Mouse (Mus musculus) kidney, embryonic 16.5 days (tissue): ENCODE measurements around the gene Sipa1l2. TPM values are rescaled to one million over a fixed set of nuclear protein-coding genes. Genes with fewer than 3 reads are reported as not detected.

ENCODE experiments used
- ATAC-seq: fragments of 200-750 bp; cut with Nextera tagmentation; 2 replicates; pipeline ENCODE4 v1.8.0; 2017; ENCODE audit warnings: moderate TSS enrichment; ENCODE audit not compliant: low FRiP score, low TSS enrichment
- H3K27ac ChIP-seq: fragments of 300-500 bp; sonication (generic); 2 replicates; pipeline ENCODE4 v1.5.1; 2014; ENCODE audit warnings: low read length
- H3K27me3 ChIP-seq: fragments of 300-500 bp; sonication (generic); 2 replicates; pipeline ENCODE4 v1.6.1; 2014; ENCODE audit warnings: low read length, control low read depth, mixed read lengths; ENCODE audit not compliant: insufficient read depth
- H3K36me3 ChIP-seq: fragments of 300-500 bp; sonication (generic); 2 replicates; pipeline ENCODE4 v1.6.1; 2014; ENCODE audit warnings: low read length, control low read depth, mixed read lengths; ENCODE audit not compliant: insufficient read depth
- H3K4me1 ChIP-seq: fragments of 300-500 bp; sonication (generic); 2 replicates; pipeline ENCODE4 v1.6.1; 2014; ENCODE audit warnings: low read length, control low read depth, mixed read lengths; ENCODE audit not compliant: insufficient read depth
- H3K4me2 ChIP-seq: fragments of 300-500 bp; sonication (generic); replicated peaks from 2 replicates; pipeline ENCODE4 v1.6.1; 2014; ENCODE audit warnings: low read depth, low read length
- H3K4me3 ChIP-seq: fragments of 300-500 bp; sonication (generic); 2 replicates; pipeline ENCODE4 v1.5.1; 2014; ENCODE audit warnings: mild to moderate bottlenecking, low read length
- H3K9ac ChIP-seq: fragments of 300-500 bp; sonication (generic); replicated peaks from 2 replicates; pipeline ENCODE4 v1.6.1; 2014; ENCODE audit warnings: low read length
- H3K9me3 ChIP-seq: fragments of 300-500 bp; sonication (generic); 2 replicates; pipeline ENCODE4 v1.6.1; 2016; ENCODE audit warnings: low read length, control low read depth
- WGBS: fragments of 180-500 bp; shearing (Covaris S2); extraction: QIAGEN DNeasy Blood & Tissue Kit; methylation state at CpG from one replicate; pipeline ENCODE4 v1.1.7; 2014; 5-methylcytosine and 5-hydroxymethylcytosine counted together
- polyA plus RNA-seq: library from polyadenylated mRNA; unstranded; fragments of >200 nt; fragmentation: Nextera tagmentation; extraction: Ambion mirVana; gene quantifications from 2 replicates; pipeline ENCODE4 v1.2.1, GENCODE M21; 2015

The Sipa1l2 gene
- polyA plus RNA-seq, 1 experiment from 2014 or later = 18.1 TPM

DNA sequence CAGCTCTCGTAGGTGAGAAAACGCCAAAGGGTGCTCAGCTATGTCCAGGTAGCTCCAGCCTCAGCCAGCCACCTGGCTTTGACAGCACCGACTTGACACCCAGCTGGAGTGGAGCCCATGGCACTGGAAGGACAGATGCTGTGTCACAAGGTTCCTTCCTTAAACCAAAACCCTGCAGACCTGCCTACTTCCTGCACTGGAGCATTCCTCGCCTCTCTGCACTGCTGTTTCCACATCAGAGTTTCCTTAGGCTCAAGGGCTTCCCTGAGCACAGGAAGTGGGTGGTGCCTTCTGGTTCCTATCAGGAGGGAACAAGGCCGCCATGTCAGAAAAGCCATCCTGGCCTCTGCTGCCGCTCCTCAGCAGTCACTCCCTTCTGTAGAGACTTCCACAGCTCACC lies 51.3 kb downstream of the Sipa1l2 start:
- peaks cover 38% of the 10 kb centered on the region for H3K4me1 ChIP-seq
- ATAC-seq = 0 out of 2 replicates have a peak, but pooled peaks have one; percentile 47
- peak overlapping the region; percentile 44 for H3K27ac ChIP-seq
- no peaks in the 10 kb centered on the region for H3K36me3 ChIP-seq
- H3K27me3 ChIP-seq = no peaks in the 10 kb centered on the region
- 61% methylated on average over 6 of the region's 6 CpGs for WGBS
- H3K9me3 ChIP-seq = no peaks in the 10 kb centered on the region
- H3K9ac ChIP-seq = no peak overlapping the region
- no peak overlapping the region for H3K4me3 ChIP-seq
- no peak overlapping the region for H3K4me2 ChIP-seq

DNA sequence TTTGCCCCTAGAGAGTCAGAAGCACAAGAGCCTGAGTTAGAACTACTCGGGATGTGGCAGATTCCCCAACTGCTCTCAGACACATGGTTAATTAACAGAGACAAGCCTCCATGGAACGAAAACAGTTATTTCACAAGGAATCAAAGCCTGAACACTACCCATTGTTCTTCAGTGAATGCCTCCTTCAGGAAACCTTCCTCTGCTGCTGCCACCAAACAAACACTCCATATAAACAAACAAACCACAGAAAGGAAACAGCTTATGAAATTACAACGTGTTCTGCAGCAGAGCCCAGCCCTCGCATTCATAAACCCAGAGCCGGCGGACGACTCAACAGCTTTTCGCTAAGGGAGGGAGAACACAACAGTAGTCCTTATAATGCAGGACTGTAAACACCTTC lies 52.2 kb downstream of the Sipa1l2 start:
- no peak overlapping the region for H3K9ac ChIP-seq
- H3K27ac ChIP-seq = no peak overlapping the region
- H3K4me3 ChIP-seq = no peak overlapping the region
- no peaks in the 10 kb centered on the region for H3K36me3 ChIP-seq
- WGBS = 71% methylated on average over 8 of the region's 8 CpGs
- no peak for ATAC-seq
- no peak overlapping the region for H3K4me2 ChIP-seq
- H3K9me3 ChIP-seq = no peaks in the 10 kb centered on the region
- peaks cover 43% of the 10 kb centered on the region for H3K4me1 ChIP-seq
- H3K27me3 ChIP-seq = no peaks in the 10 kb centered on the region

DNA sequence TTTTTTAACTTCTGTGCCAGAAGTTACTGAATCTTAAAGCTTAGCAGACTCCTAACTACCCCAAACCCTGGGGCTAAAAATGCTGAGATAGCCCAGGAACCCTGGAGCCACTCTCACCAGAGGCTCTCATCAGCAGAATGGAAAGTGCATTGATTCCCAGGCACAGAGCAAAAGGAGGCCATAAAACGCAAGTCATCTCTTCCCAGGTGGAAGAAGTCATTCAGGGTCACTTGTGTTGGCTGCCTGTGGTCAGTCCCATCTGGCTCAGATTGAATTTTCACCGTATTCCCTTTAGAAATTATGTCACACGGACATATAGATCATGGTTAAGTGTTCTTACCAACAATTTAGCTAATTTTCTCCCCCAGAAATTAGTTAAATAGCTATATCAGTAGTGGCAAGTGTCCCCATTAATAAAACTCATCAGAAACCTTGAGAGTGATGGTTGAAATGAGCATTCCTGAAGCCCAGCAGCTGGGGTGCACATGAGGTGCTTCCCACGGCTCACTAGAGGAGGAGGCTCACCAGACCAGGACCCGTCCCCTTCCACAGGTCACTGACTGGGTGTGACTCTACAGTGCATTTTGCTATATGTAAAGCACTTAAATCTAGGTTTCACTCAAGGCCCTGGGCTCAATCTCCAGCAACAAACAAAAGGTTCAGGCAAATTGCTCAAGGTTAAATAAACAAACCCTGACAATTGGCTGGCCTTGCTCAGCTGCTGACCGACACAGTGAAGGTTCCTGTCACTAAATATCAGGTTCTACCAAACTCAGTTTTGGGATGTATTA lies 53.3 kb downstream of the Sipa1l2 start:
- no peaks in the 10 kb centered on the region for H3K27me3 ChIP-seq
- H3K9ac ChIP-seq = no peak overlapping the region
- H3K9me3 ChIP-seq = no peaks in the 10 kb centered on the region
- peak overlapping the region; percentile 62; the same call in 1 of the 2 replicates for H3K27ac ChIP-seq
- peaks cover 46% of the 10 kb centered on the region for H3K4me1 ChIP-seq
- no peak overlapping the region for H3K4me3 ChIP-seq
- no peak for ATAC-seq
- no peaks in the 10 kb centered on the region for H3K36me3 ChIP-seq
- WGBS = 38% methylated on average over 6 of the region's 6 CpGs
- H3K4me2 ChIP-seq = no peak overlapping the region

DNA sequence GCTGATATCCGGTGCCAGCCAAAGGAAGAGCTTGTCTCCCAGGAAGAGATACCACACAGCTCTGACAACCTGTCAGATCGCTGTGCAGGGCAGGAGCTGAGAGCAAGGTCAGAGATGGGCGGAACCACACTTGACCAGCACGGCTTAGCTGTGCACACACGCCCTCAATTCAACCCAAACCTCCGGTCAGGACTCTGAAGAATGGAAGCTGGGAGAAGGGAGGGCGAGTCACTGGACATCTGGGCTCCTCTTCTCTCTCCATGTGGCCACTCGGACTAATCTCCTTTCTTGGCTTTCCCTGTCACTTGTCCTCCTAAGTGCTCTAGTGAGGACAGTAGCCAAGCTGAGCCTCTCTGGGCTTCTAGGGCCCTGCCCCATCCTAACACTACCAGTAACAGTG lies 53.9 kb downstream of the Sipa1l2 start:
- 66% methylated on average over 8 of the region's 8 CpGs for WGBS
- no peaks in the 10 kb centered on the region for H3K27me3 ChIP-seq
- ATAC-seq = no peak
- no peak overlapping the region for H3K27ac ChIP-seq
- H3K4me3 ChIP-seq = no peak overlapping the region
- H3K36me3 ChIP-seq = no peaks in the 10 kb centered on the region
- no peaks in the 10 kb centered on the region for H3K9me3 ChIP-seq
- peaks cover 52% of the 10 kb centered on the region for H3K4me1 ChIP-seq
- H3K9ac ChIP-seq = no peak overlapping the region
- no peak overlapping the region for H3K4me2 ChIP-seq

- Histone ChIP-seq H3K4me3 (no peak overlapping the region), H3K4me2 (no peak overlapping the region), H3K9me3 (no peaks in the 10 kb centered on the region), H3K27ac (peak overlapping the region; percentile 83), H3K36me3 (no peaks in the 10 kb centered on the region), H3K27me3 (no peaks in the 10 kb centered on the region), H3K4me1 (peaks cover 62% of the 10 kb centered on the region), H3K9ac (peak overlapping the region; percentile 49)
- 8% methylated on average over 5 of the region's 5 CpGs for WGBS
- peak; percentile 47; the same call in 1 of the 2 replicates for ATAC-seq
These were observed 55.7 kb downstream of the Sipa1l2 start for GRCm38 (mm10) chr8:125513935-125514334.

GRCm38 (mm10) chr8:125513242-125513866 lies 56.3 kb downstream of the Sipa1l2 start:
- Histone ChIP-seq H3K9ac (peak overlapping the region; percentile 49), H3K4me2 (no peak overlapping the region), H3K9me3 (no peaks in the 10 kb centered on the region), H3K4me1 (peaks cover 64% of the 10 kb centered on the region), H3K27me3 (no peaks in the 10 kb centered on the region), H3K27ac (peak overlapping the region; percentile 83), H3K4me3 (no peak overlapping the region), H3K36me3 (no peaks in the 10 kb centered on the region)
- no peak for ATAC-seq
- WGBS = 54% methylated on average over 5 of the region's 5 CpGs

DNA sequence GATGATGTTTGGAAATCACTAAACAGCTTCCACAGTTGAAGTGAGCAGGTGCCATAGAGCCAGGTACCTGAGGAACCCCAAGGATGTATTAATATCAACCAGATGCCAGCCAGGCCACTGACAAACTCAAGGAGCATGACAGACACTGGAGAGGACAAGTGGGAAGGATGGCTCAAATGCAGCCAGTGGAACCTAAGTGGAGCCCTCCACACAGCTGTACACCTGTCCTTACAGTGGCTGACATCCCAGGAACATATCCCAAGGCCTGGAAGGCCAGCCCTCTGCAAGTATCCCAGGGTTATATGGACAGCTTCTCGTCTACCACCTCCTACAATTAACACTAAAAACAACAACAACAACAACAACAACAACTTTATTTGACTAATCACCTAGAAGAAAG lies 57.0 kb downstream of the Sipa1l2 start:
- H3K4me2 ChIP-seq = no peak overlapping the region
- H3K4me3 ChIP-seq = no peak overlapping the region
- no peaks in the 10 kb centered on the region for H3K9me3 ChIP-seq
- peaks cover 61% of the 10 kb centered on the region for H3K4me1 ChIP-seq
- H3K27ac ChIP-seq = no peak overlapping the region
- ATAC-seq = no peak
- no peaks in the 10 kb centered on the region for H3K36me3 ChIP-seq
- WGBS = 78% methylated on average over 1 of the region's 1 CpGs
- no peaks in the 10 kb centered on the region for H3K27me3 ChIP-seq
- no peak overlapping the region for H3K9ac ChIP-seq

GRCm38 (mm10) chr8:125510861-125511668 lies 58.5 kb downstream of the Sipa1l2 start:
- WGBS = 53% methylated on average over 14 of the region's 14 CpGs
- no peak for ATAC-seq

GRCm38 (mm10) chr8:125509776-125510175 lies 59.8 kb downstream of the Sipa1l2 start:
- Histone ChIP-seq H3K4me2 (no peak overlapping the region), H3K36me3 (no peaks in the 10 kb centered on the region), H3K27me3 (no peaks in the 10 kb centered on the region), H3K4me1 (peaks cover 70% of the 10 kb centered on the region), H3K4me3 (no peak overlapping the region), H3K9ac (no peak overlapping the region), H3K9me3 (no peaks in the 10 kb centered on the region), H3K27ac (no peak overlapping the region)
- ATAC-seq = no peak
- WGBS = 30% methylated on average over 4 of the region's 4 CpGs

More at GRCm38 (mm10) chr8:125510861-125511668, 58.5 kb downstream of the Sipa1l2 start:
- Histone ChIP-seq H3K4me2 (no peak overlapping the region), H3K36me3 (no peaks in the 10 kb centered on the region), H3K4me3 (no peak overlapping the region), H3K27me3 (no peaks in the 10 kb centered on the region), H3K9me3 (no peaks in the 10 kb centered on the region), H3K9ac (no peak overlapping the region), H3K27ac (no peak overlapping the region), H3K4me1 (peaks cover 63% of the 10 kb centered on the region)
